Mouse (Mus musculus) heart, adult 2 months (tissue): ENCODE measurements at regions not wholly inside any gene's neighbourhood (a gene's known extent, or its start where the extent isn't known, plus 50 kb on each side); places are given as distances from the start of the nearest gene placed in this dataset.
A peak's percentile ranks its signal among the peaks of the same experiment; 100 is the strongest.

Experiments used
- DNase-seq, 2 experiments: peaks; one replicate each; pipeline ENCODE4 v3.0.0; 2021
- H3K27ac ChIP-seq: fragments of 200-600 bp; 2 replicates; pipeline ENCODE4 v1.8.1; 2022
- H3K27me3 ChIP-seq: fragments of 200-500 bp; 2 replicates; pipeline ENCODE4 v1.6.1; 2012; ENCODE audit warnings: mild to moderate bottlenecking, low read length, inconsistent platforms, mixed read lengths; ENCODE audit not compliant: control insufficient read depth, insufficient read depth
- H3K36me3 ChIP-seq: fragments of 200-500 bp; 2 replicates; pipeline ENCODE4 v1.6.1; 2012; ENCODE audit warnings: low read length, inconsistent platforms; ENCODE audit not compliant: control insufficient read depth, insufficient read depth
- H3K4me1 ChIP-seq: fragments of 200-500 bp; 2 replicates; pipeline ENCODE4 v1.6.1; 2011; ENCODE audit warnings: low read length; ENCODE audit not compliant: control insufficient read depth, insufficient read depth
- H3K4me3 ChIP-seq: fragments of 200-600 bp; 2 replicates; pipeline ENCODE4 v1.8.1; 2022
- H3K79me2 ChIP-seq: fragments of 200-500 bp; replicated peaks from 2 replicates; pipeline ENCODE4 v1.6.1; 2012; ENCODE audit warnings: mild to moderate bottlenecking, inconsistent platforms, low read length, moderate library complexity, mixed read lengths; ENCODE audit not compliant: control insufficient read depth, insufficient read depth
- H3K9ac ChIP-seq: fragments of 200-500 bp; 2 replicates; pipeline ENCODE4 v1.6.1; 2012; ENCODE audit warnings: low read depth, mild to moderate bottlenecking, control low read depth, inconsistent platforms, low read length, mixed read lengths
- CTCF ChIP-seq: fragments of 200-600 bp; IDR thresholded peaks from 2 replicates; pipeline ENCODE4 v1.8.1; 2022; ENCODE audit warnings: antibody characterized with exemption, mild to moderate bottlenecking, moderate library complexity
- EP300 ChIP-seq: fragments of 200-500 bp; IDR thresholded peaks from 2 replicates; pipeline ENCODE4 v1.6.1; 2011; ENCODE audit warnings: low read depth, low read length, control low read depth; ENCODE audit not compliant: insufficient read depth
- POLR2A ChIP-seq: fragments of 200-500 bp; IDR thresholded peaks from 2 replicates; pipeline ENCODE4 v1.6.1; 2011; ENCODE audit warnings: mild to moderate bottlenecking, low read depth, low read length, control low read depth; ENCODE audit not compliant: insufficient read depth
- WGBS: fragments of 180-500 bp; shearing (Covaris S2); methylation state at CpG from one replicate; pipeline ENCODE4 v1.1.7; 2018; 5-methylcytosine and 5-hydroxymethylcytosine counted together
- intact Hi-C: fragments of 180-260 bp; cut with DNase I; formaldehyde crosslinking; loops from one replicate; pipeline ENCODE4 v1.15.1; 2025

- intact Hi-C loops, result no loop called here
- no peak overlapping the region for H3K27ac ChIP-seq
- H3K79me2 ChIP-seq, result no peaks in the 10 kb centered on the region
- no peaks in the 10 kb centered on the region; the same call in 1 of the 2 replicates for H3K4me1 ChIP-seq
- DNase-seq, result no peak
- WGBS, result 88% methylated on average over 4 of the region's 4 CpGs
- H3K36me3 ChIP-seq, result no peaks in the 10 kb centered on the region
- H3K4me3 ChIP-seq, result no peak overlapping the region
- H3K9ac ChIP-seq, result no peak overlapping the region
- no peaks in the 10 kb centered on the region for H3K27me3 ChIP-seq
- TF ChIP-seq CTCF (no peak), EP300 (no peak), POLR2A (no peak)
Observed at GRCm38 (mm10) chr1:92776353-92776752, 55.1 kb upstream of the Gpc1 start.

DNA sequence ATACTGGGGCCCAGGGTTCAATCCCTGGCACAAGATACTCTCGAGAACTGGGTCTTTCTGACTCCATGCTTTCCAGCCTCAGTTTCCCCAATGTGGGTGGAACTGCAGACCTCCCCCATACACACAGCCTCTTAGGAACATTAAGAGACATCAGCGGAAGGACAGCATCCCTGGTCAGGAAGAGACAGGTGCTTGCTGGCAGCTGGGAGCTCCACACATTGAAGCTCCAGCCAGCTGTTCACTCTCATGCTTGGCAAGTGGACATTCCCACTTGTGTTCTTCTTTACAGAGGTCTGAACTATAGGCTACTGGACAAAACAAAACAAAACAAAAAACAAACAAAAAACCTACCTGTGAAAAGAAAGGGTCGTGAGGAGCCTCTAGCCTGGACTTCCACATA, 55.5 kb upstream of the Gpc1 start:
- TF ChIP-seq CTCF, result no peak
- no peak for TF ChIP-seq POLR2A
- Histone ChIP-seq H3K4me1 (no peaks in the 10 kb centered on the region; the same call in 1 of the 2 replicates), H3K79me2 (no peaks in the 10 kb centered on the region), H3K27me3 (no peaks in the 10 kb centered on the region), H3K27ac (peak overlapping the region; percentile 83), H3K36me3 (no peaks in the 10 kb centered on the region), H3K4me3 (no peak overlapping the region), H3K9ac (no peak overlapping the region)
- no peak for DNase-seq
- WGBS, result 79% methylated on average over 3 of the region's 3 CpGs
- intact Hi-C loops, result loop anchor here (2.0 kb wide), 1 partner anchor 51 kb away; no protein-coding TSS in a partner anchor

DNA sequence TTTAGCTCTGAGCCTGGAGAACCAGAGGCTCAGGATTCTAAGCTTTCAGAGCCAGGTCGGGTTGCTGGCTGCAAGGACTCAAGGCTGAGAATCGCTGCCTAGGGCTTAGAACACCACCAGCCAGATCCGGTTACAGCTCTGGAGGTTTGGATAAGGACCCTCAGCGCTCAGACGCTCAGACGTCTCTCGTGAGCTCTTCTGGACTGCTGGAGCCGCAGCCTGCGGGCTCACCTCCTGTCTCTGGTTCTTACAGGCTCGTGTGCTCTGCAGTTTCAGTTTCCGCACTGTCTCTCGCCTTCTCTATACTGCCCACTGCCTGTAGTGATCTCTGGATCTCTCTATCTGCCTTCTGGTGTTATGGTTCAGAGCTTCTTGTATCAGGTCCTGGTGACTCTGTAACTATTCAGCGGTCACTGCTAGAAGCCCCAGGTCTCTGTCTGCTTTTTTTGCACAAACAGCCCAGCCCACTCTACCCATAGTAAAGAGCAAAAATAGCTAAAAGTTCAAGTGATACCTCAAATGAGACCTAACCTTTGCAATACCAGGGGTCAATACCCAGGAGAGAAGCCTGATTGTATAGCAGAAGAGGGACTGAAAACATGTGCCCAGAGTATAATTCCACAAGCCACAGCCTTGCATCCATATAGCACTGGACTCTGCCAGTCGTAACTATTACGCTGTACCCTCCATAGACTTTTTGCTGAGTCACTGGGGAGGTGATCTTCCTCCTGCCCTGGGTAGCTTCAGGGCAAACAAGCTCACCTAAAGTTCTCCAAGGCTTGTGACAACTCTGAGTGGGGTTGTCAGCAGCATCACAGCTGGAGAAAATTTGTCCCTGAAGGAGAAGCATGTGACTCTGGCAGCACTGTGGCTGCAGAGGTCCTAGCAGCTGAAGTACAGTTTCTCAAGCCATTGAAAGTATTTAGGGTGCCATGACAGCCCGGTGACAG, 56.4 kb upstream of the Gpc1 start:
- intact Hi-C loops, result loop anchor here (2.0 kb wide), 1 partner anchor 50 kb away; no protein-coding TSS in a partner anchor
- Histone ChIP-seq H3K4me3 (peak overlapping the region; percentile 31), H3K9ac (peak overlapping the region; percentile 38), H3K27ac (peak overlapping the region; percentile 83), H3K36me3 (no peaks in the 10 kb centered on the region), H3K4me1 (no peaks in the 10 kb centered on the region; the same call in 1 of the 2 replicates), H3K27me3 (no peaks in the 10 kb centered on the region), H3K79me2 (no peaks in the 10 kb centered on the region)
- 16% methylated on average over 16 of the region's 16 CpGs for WGBS
- peak; percentile 33 to 53 for DNase-seq
- TF ChIP-seq EP300 (peak; percentile 94), POLR2A (no peak)

DNA sequence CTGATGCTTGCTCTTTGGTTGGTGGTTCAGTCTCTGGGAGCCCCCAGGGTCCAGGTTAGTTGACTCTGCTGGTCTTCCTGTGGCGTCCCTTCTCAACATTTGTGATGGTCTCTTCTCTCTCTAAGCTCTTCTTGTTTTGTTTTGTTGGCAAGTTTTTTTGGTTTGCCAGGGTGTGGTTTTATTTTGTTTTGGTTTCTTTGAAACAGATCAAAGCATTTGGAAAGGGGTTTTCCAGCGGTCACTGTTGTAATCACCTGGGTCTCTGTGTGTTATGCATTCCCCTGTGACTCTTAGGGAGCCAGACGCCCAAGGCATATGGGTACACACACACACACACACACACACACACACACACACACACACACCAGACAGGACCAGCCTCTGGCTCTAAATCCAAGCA, 57.4 kb upstream of the Gpc1 start:
- no peak for TF ChIP-seq POLR2A
- H3K9ac ChIP-seq, result no peak overlapping the region
- H3K36me3 ChIP-seq, result no peaks in the 10 kb centered on the region
- H3K4me1 ChIP-seq, result no peaks in the 10 kb centered on the region; the same call in 1 of the 2 replicates
- peak overlapping the region; percentile 83 for H3K27ac ChIP-seq
- H3K4me3 ChIP-seq, result no peak overlapping the region
- no peaks in the 10 kb centered on the region for H3K79me2 ChIP-seq
- no peak for DNase-seq
- H3K27me3 ChIP-seq, result no peaks in the 10 kb centered on the region
- WGBS, result 64% methylated on average over 3 of the region's 3 CpGs
- intact Hi-C loops, result loop anchor here (2.0 kb wide), 1 partner anchor 49 kb away; no protein-coding TSS in a partner anchor

DNA sequence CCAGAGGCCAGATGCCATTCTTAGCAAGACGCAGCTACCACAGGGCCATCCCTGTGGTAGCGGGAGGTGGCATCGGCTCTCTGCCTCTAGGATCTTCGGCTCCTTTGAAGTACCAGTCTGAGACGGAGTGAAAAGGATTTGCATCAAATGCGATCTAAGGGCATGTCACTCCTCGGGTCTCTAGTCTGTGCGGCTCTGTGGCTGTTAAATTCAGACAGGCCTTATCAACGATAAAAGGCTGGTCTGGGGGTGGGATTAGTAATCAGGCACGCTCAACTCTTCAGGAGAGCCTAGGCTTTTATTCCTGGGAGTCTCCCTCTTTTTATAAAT, 58.7 kb upstream of the Gpc1 start:
- intact Hi-C loops, result loop anchor here (1.0 kb wide), 2 partner anchors 61 to 73 kb away; no protein-coding TSS in a partner anchor
- peak overlapping the region; percentile 60 for H3K27ac ChIP-seq
- no peak overlapping the region for H3K4me3 ChIP-seq
- no peaks in the 10 kb centered on the region for H3K79me2 ChIP-seq
- no peak overlapping the region for H3K9ac ChIP-seq
- WGBS, result 47% methylated on average over 10 of the region's 10 CpGs
- H3K4me1 ChIP-seq, result no peaks in the 10 kb centered on the region; the same call in 1 of the 2 replicates
- TF ChIP-seq CTCF, result no peak
- no peak for TF ChIP-seq EP300
- peak; percentile 42; the same call in 1 of the 2 replicates for TF ChIP-seq POLR2A
- DNase-seq, result no peak
- H3K36me3 ChIP-seq, result no peaks in the 10 kb centered on the region
- H3K27me3 ChIP-seq, result no peaks in the 10 kb centered on the region
